Mouse (Mus musculus) stomach, postnatal 0 days (tissue): Measurements from ENCODE around the gene Galnt2. TPM values are rescaled to one million over a fixed set of nuclear protein-coding genes. Genes with fewer than 3 reads are reported as not detected.

Experiments
- ATAC-seq: fragments of 200-750 bp; cut with Nextera tagmentation; 2 replicates; pipeline ENCODE4 v1.8.0; 2017; ENCODE audit not compliant: low FRiP score, low TSS enrichment
- DNase-seq: peaks from one replicate; pipeline ENCODE4 v3.0.0-alpha.2; 2016; ENCODE audit warnings: low spot score
- H3K27ac ChIP-seq: fragments of 300-500 bp; sonication (generic); replicated peaks from 2 replicates; pipeline ENCODE4 v1.5.1; 2014; ENCODE audit warnings: mild to moderate bottlenecking, control low read depth
- H3K27me3 ChIP-seq: fragments of 300-500 bp; sonication (generic); 2 replicates; pipeline ENCODE4 v1.6.1; 2014; ENCODE audit warnings: low read length; ENCODE audit not compliant: control insufficient read depth, insufficient read depth
- H3K36me3 ChIP-seq: fragments of 300-500 bp; sonication (generic); 2 replicates; pipeline ENCODE4 v1.6.1; 2014; ENCODE audit warnings: low read length, mixed read lengths; ENCODE audit not compliant: control insufficient read depth, insufficient read depth
- H3K4me1 ChIP-seq: fragments of 300-500 bp; sonication (generic); replicated peaks from 2 replicates; pipeline ENCODE4 v1.6.1; 2014; ENCODE audit warnings: antibody characterized with exemption; ENCODE audit not compliant: control insufficient read depth, insufficient read depth
- H3K4me2 ChIP-seq: fragments of 300-500 bp; sonication (generic); replicated peaks from 2 replicates; pipeline ENCODE4 v1.6.1; 2014; ENCODE audit warnings: low read depth, mild to moderate bottlenecking, control low read depth, moderate library complexity
- H3K4me3 ChIP-seq: fragments of 300-500 bp; sonication (generic); 2 replicates; pipeline ENCODE4 v1.5.1; 2014; ENCODE audit warnings: low read depth, low read length, control low read depth
- H3K9ac ChIP-seq: fragments of 300-500 bp; sonication (generic); 2 replicates; pipeline ENCODE4 v1.6.1; 2014; ENCODE audit warnings: mild to moderate bottlenecking, low read length, control low read depth, mixed read lengths
- H3K9me3 ChIP-seq: fragments of 300-500 bp; sonication (generic); 2 replicates; pipeline ENCODE4 v1.6.1; 2016; ENCODE audit warnings: low read length; ENCODE audit not compliant: control insufficient read depth
- CTCF ChIP-seq: IDR thresholded peaks from 2 replicates; pipeline ENCODE4 v1.5.1; 2016; ENCODE audit warnings: antibody characterized with exemption, low read depth, mild to moderate bottlenecking, moderate library complexity
- EP300 ChIP-seq: optimal IDR thresholded peaks from 2 replicates; pipeline ENCODE3; 2016; ENCODE audit warnings: antibody characterized with exemption
- WGBS: fragments of 180-500 bp; shearing (Covaris S2); extraction: QIAGEN DNeasy Blood & Tissue Kit; methylation state at CpG from one replicate; pipeline ENCODE4 v1.1.7; 2014; 5-methylcytosine and 5-hydroxymethylcytosine counted together
- polyA plus RNA-seq: library from polyadenylated mRNA; unstranded; fragments of >200 nt; fragmentation: Nextera tagmentation; extraction: Ambion mirVana; gene quantifications from 2 replicates; pipeline ENCODE4 v1.2.1, GENCODE M21; 2015

Gene Galnt2
- polyA plus RNA-seq, 1 experiment from 2014 or later, result 48.6 TPM

- H3K27me3 ChIP-seq, result no peaks in the 10 kb centered on the region
- WGBS, result 85% methylated on average over 21 of the region's 23 CpGs
- H3K9ac ChIP-seq, result no peak overlapping the region
- no peak overlapping the region for H3K27ac ChIP-seq
- H3K36me3 ChIP-seq, result no peaks in the 10 kb centered on the region
- TF ChIP-seq CTCF (no peak), EP300 (no peak)
- H3K4me3 ChIP-seq, result no peak overlapping the region
- ATAC-seq (no peak), DNase-seq (no peak)
- H3K4me2 ChIP-seq, result no peak overlapping the region
- H3K9me3 ChIP-seq, result no peaks in the 10 kb centered on the region
- no peaks in the 10 kb centered on the region; the same call in 1 of the 2 replicates for H3K4me1 ChIP-seq
These were observed 140.4 kb downstream of the Galnt2 start for GRCm38 (mm10) chr8:124371410-124372123.

DNA sequence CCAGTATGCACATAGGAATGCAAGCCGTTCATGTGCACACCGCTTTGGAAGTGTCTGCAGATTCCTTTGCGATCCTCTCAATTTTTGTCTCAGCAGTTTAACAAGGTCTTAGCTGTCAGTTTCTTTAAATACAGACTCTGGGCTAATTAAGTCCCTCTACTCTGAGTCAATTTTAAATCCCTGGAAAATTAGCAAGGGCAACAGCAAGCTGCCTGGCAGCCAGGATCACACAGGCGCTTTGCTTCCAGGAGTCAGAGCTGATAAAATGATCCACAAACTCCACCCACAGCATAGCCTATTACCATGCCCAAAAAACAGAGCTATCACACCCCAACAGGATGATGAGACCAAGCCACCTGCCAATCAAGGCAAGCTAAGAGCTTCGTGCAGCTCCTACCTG, 142.6 kb downstream of the Galnt2 start:
- Histone ChIP-seq H3K4me1 (no peaks in the 10 kb centered on the region; the same call in 1 of the 2 replicates), H3K4me2 (no peak overlapping the region), H3K36me3 (no peaks in the 10 kb centered on the region), H3K4me3 (no peak overlapping the region), H3K9me3 (no peaks in the 10 kb centered on the region), H3K27me3 (no peaks in the 10 kb centered on the region), H3K27ac (no peak overlapping the region), H3K9ac (no peak overlapping the region)
- WGBS, result 88% methylated on average over 5 of the region's 5 CpGs
- no peak for ATAC-seq
- TF ChIP-seq EP300 (no peak), CTCF (no peak)
- no peak for DNase-seq

DNA sequence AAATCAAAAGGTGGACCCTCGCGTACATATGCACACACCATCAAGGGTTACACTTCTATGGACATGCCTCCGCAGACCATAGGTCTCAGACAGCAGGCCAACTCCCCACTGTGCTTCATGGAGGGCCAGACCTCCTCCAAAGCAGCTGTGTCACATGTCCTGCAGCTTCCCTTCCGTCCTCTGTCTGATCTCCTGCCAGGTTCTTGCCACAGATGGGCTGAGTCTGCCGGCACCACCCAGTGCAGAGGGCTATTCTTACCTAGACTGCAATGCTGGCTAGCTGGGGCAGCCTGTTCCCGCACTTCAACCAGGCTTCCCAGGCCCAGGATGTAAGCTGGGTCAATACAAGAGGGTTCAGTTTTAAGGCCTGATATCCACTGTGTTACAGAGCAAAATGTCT, 144.0 kb downstream of the Galnt2 start:
- H3K9me3 ChIP-seq, result no peaks in the 10 kb centered on the region
- no peaks in the 10 kb centered on the region for H3K27me3 ChIP-seq
- WGBS, result 65% methylated on average over 6 of the region's 6 CpGs
- H3K4me3 ChIP-seq, result no peak overlapping the region
- DNase-seq, result no peak
- H3K36me3 ChIP-seq, result no peaks in the 10 kb centered on the region
- TF ChIP-seq EP300 (no peak), CTCF (no peak)
- no peak for ATAC-seq
- no peak overlapping the region for H3K9ac ChIP-seq
- H3K27ac ChIP-seq, result peak overlapping the region; percentile 69; the same call in 1 of the 2 replicates
- H3K4me2 ChIP-seq, result no peak overlapping the region
- H3K4me1 ChIP-seq, result no peaks in the 10 kb centered on the region; the same call in 1 of the 2 replicates

GRCm38 (mm10) chr8:124375727-124376126, 144.5 kb downstream of the Galnt2 start:
- H3K9ac ChIP-seq, result 0 out of 2 replicates have a peak overlapping the region, but pooled peaks have one; percentile 2
- H3K9me3 ChIP-seq, result no peaks in the 10 kb centered on the region
- peak overlapping the region; percentile 69; the same call in 1 of the 2 replicates for H3K27ac ChIP-seq
- no peak overlapping the region for H3K4me3 ChIP-seq
- no peak for TF ChIP-seq CTCF
- no peak for TF ChIP-seq EP300
- no peaks in the 10 kb centered on the region; the same call in 1 of the 2 replicates for H3K4me1 ChIP-seq
- 84% methylated on average over 9 of the region's 9 CpGs for WGBS
- no peaks in the 10 kb centered on the region for H3K36me3 ChIP-seq
- no peak for DNase-seq
- no peak for ATAC-seq
- no peaks in the 10 kb centered on the region for H3K27me3 ChIP-seq
- no peak overlapping the region for H3K4me2 ChIP-seq

DNA sequence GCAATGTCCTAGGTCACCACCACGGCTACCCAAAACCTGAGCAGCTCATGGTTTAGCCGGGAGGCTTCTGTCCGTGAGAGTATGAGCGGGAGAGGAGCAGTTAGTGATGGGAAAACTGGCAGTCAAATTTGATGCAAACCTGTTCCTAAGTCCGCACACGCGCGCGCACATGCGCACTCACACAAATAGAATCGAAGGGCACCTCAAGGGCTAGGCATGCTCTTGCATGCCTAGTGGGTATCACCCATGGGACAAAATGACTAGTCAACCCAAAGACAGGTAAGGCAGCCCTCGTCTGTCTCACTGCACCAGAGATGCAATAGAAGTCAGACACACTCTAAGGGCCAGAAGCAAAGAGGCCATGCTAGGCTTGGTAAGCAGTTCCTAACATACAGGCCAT, 145.2 kb downstream of the Galnt2 start:
- no peak overlapping the region for H3K9ac ChIP-seq
- DNase-seq, result no peak
- H3K4me3 ChIP-seq, result no peak overlapping the region
- H3K4me2 ChIP-seq, result no peak overlapping the region
- no peak for ATAC-seq
- no peak overlapping the region for H3K27ac ChIP-seq
- H3K36me3 ChIP-seq, result no peaks in the 10 kb centered on the region
- no peaks in the 10 kb centered on the region for H3K9me3 ChIP-seq
- 79% methylated on average over 12 of the region's 12 CpGs for WGBS
- no peaks in the 10 kb centered on the region; the same call in 1 of the 2 replicates for H3K4me1 ChIP-seq
- no peaks in the 10 kb centered on the region for H3K27me3 ChIP-seq
- TF ChIP-seq EP300, result no peak
- no peak for TF ChIP-seq CTCF

DNA sequence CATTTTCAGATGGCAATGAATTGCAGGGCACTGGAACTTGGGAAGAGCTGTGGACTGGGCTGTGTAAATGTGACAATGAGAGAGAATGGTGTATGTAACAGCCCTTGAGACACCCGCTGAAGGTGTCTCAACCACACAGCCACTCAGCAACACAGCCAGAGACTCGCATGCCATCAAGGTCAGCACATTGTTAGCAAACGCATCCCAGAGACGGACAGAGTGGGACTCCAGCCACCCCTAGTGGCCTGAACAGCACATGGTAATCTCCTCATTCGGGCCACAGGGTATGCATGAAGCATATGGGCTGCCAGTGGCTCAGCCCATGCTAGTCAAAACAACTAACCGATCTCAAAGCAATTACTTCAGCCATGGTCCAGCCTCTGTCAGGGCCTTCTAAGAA, 148.1 kb downstream of the Galnt2 start:
- no peak overlapping the region for H3K4me2 ChIP-seq
- no peak overlapping the region for H3K4me3 ChIP-seq
- H3K4me1 ChIP-seq, result no peaks in the 10 kb centered on the region; the same call in 1 of the 2 replicates
- H3K27ac ChIP-seq, result no peak overlapping the region
- no peaks in the 10 kb centered on the region for H3K36me3 ChIP-seq
- TF ChIP-seq CTCF (peak; percentile 34; the same call in 1 of the 2 replicates), EP300 (no peak)
- no peak overlapping the region for H3K9ac ChIP-seq
- H3K27me3 ChIP-seq, result no peaks in the 10 kb centered on the region
- no peak for ATAC-seq
- DNase-seq, result no peak
- H3K9me3 ChIP-seq, result no peaks in the 10 kb centered on the region
- 68% methylated on average over 6 of the region's 6 CpGs for WGBS
